Mouse (Mus musculus): ENCODE measurements around the gene Zdhhc9.
A peak's percentile ranks its signal among the peaks of the same experiment; 100 is the strongest.
"Not testable (repeated sequence)": the region's sequence is repeated elsewhere in the genome, so short reads cannot be mapped to it uniquely, and the experiment has no call there.

Gene Zdhhc9

DNA sequence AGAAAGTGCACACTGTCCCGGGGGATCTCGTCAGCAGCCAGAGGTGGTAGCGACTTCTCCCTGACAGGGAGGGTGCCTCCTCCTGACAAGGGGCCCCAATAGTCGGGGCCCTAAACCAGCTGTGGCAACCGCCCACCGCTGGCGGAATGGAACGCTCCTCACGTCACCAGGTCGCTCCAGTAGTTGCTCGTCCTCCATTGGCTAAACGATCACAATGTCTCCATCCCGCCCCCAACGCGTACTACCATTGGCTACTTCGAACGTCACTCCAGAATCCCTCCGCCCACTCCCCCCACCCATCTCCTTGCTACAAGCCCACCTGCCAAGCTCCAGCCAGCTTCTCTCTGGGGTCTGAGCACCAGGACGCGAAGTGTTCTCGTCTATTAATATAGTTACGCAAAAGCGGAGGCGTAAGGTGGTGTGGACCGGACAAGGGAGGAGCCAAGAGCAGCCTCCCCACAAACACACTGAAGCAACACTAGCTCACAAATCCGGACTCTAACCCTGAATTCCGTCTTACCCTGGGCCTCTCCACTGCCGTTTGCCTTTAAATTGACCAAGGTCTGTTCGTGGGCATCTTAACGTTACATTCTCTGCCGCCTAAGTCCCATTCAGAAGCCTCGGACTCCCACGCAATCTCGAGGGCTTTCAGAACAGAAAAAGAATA lies at the start of gene Zdhhc9:
TSS of gene Zdhhc9 (minus strand) at position 360 of the 667 bp plus-strand sequence.
- peak; percentile 81 for DNase-seq (ENCODE audit: extremely low spot score, low spot score)

DNA sequence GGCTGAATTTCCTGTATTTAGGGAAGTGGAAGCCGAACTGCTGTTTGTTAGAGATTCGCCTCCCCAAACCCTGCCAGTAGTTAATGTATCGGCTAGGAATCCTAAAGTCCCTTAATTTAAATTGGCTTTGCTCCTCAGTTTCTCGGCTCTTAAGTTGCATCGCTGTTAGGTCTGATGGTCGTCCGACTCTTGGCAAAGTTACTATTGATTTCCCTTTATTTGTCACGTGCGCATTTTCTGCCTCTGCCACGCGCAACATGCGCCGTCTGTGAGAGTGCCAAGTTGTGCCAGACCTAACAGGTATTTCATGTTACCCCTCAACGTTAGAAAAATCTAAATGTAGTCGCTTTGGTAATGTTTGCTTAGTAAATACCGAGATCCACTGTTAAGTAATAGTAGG lies 48.3 kb upstream of the Zdhhc9 start:
- no peak for DNase-seq (ENCODE audit: extremely low spot score, low spot score)

DNA sequence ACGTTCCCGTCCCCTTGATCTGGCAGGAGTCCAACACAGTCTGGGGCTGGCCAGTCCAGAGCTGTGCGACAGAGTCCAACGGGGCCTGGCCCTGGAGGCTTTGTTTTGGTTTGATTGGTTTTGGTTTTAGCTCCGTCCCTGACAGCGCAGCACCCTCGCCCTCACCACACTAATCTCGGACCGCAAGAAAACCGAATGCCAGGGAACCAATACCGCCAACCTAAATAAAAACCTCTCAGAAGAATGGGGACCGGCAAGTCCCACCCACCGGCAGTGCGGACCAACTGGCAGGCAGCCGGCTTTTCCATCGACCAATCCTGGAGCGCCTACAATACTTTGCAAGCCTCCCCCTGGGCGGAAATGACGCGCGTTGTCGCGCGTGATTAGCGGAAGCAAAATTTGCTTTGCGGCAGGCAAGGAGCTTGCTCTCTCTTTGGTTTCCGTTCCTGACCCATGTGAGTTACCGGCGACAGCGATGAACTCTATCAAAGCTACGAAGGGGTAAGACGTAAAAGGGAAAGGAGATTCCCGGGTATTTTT lies 47.9 kb upstream of the Zdhhc9 start, which contains the start of gene Utp14a:
TSS of gene Utp14a (plus strand) at position 395 of the 540 bp plus-strand sequence.
- DNase-seq (ENCODE audit: extremely low spot score, low spot score), result peak; percentile 86

DNA sequence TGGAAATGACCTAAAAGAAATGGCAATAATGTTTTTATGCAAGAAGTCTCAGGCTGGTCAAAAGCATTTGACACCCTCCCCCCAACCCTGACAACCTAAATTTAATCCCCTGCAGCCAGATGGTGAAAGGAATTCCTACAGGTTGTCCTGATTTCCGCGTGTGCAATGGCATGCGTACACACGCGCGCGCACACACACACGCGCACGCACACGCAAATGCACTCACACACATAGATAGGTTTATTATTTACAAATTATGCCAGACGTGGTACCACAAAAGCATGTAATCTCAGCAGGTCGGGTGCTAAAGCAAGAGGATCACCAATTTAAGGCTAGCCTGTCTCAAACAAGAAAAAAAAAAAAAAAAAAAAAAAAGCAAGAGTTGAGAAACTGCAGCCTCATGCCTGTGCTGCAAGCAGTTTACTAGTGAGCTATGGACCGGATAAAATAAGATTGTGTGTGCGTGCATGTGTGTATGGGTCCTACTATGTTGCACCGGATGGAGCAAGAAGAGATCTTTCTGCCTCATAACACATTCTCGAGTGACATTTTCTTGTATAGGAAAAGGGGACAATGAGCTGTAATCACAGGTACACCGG lies 47.3 kb upstream of the Zdhhc9 start:
- peak; percentile 25 for DNase-seq (ENCODE audit: extremely low spot score, low spot score)

DNA sequence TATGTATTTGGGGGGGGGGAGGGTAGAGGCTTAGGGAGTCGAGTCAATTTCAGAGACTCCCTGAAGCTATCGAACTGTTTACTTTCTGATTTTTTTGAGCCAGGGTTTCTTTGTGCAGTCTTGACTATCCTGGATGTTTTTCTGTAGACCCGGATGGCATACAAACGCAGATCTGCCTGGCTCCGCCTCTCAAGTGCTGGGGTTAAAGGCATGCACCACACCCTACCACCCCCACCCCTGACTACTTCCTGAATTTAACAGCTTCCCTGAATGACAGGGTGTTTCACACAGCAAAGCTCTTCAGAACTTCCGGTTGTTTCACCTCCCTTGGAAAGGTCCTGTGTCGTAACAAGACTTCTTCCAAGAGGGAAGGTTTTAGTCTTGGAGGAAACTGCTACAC lies 25.7 kb upstream of the Zdhhc9 start:
- DNase-seq (ENCODE audit: extremely low spot score, low spot score), result no peak

DNA sequence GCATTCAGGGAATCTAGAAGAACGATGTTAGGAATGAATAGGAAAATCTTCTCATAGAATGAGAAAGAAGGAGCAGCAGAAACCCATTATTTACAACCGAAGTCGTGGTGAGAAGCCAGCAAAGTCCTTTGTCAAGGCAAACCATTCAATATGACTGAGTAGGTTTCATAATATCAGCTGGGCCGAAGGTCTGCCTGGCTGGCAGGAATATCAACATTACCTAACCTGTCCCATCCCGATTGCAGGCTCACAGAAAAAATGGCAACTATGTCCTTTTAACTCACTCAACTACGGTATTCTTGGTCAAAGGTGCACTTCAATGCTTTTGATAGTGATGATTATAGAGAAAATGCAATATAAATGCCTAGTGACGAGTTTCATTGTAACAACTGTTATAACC lies 17.5 kb upstream of the Zdhhc9 start:
- DNase-seq (ENCODE audit: extremely low spot score, low spot score), result no peak

DNA sequence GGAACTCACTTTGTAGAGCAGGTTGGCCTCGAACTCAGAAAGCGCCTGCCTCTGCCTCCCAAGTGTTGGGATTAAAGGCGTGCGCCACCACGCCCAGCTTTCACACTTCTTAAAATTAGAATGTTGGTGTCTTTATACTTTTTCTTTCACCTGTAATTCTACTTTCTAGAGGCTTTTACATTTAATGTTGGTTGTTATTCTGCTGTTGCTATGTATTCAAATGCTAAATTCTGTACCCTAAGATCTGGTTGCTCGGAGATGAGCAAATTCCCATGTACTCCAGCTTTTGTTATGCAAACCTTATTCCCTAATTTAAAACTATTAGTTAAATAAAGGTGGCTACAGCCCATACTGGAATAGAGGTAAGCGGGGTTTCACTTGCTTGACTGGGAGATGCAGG lies 14.0 kb upstream of the Zdhhc9 start:
- no peak for DNase-seq (ENCODE audit: extremely low spot score, low spot score)

DNA sequence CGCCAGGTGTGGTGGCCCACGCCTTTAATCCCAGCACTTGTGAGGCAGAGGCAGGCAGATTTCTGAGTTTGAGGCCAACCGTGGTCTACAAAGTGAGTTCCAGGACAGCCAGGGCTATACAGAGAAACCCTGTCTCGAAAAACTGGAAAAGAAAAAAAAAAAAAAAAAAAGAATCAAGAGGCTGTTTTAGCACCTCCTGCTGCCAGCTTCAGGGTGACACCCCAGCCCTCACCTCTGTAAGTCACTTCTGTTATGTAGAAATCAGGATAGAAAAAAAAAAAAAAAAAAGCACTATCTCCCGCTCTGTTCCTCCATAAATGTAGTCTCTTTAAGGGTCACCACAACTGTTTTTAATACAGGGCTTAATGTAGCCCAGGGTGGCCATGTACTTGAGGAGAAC lies 10.8 kb upstream of the Zdhhc9 start:
- DNase-seq (ENCODE audit: extremely low spot score, low spot score), result no peak

DNA sequence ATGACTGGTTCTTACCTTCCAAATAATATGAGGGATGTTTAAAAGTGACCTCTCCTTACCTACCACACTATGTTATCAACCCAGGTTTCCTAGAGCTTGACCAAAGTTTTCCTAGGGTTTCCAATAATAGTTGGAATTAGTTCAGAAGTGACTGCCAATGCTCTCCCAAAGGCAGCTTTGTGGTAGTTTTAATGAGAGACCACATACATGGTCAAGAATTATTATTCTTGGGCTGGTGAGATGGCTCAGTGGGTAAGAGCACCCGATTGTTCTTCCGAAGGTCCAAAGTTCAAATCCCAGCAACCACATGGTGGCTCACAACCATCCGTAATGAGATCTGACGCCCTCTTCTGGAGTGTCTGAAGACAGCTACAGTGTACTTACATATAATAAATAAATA lies 1.1 kb upstream of the Zdhhc9 start:
- DNase-seq (ENCODE audit: extremely low spot score, low spot score), result not testable (repeated sequence)

DNA sequence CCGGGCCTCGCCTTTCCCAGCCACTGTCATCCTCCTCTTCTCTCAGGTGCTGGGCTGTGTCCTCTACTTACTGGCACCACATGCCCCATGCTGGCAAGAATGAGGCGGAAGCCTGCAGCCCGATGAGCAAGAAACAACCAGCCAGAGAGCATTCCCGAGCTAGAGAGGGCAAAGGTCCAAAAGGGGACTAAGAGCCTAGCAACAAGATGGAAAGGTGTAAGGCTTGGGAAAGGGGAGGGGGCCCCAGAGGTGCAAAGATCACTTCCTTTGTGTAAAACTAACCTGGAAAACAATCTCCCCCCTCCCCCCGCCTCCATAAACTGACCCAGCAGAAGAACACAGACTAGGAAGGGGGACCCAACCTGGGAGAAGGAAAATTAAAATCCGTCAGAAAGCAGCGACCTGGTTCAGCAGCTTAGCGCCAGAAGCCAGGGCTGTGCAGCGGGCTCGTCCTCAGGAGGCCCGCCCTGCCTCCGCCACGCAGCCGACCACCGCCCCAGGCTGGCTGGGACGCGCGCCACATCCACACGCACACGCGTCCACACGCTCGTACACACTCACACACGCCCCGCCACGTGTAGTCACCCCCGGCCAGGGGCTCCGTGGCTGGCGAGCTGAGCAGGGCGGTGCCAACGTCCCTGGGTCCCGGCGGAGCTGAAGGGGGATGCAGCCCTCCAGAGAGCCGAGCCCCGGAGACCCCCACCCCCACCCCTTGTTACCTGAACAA lies 754 bp downstream of the Zdhhc9 start:
- DNase-seq (ENCODE audit: extremely low spot score, low spot score), result no peak

DNA sequence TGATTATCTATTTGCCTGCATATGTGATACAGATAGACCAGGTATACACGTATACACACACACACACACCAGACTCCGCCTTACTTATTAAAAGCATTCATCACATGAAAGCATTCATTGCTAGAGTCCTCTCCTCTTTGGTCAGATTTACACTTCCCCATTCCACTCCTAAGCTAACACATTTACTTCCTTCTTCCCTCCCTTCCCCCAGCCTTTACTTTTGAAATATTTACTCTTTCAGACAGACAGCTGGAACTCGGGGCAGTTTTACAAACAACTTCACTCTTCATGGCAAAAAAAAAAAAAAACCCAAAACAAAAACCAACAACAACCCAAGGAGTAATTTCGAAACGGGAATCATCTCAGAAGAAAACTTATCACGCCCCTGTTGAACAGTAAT lies 4.2 kb downstream of the Zdhhc9 start:
- DNase-seq (ENCODE audit: extremely low spot score, low spot score), result no peak

DNA sequence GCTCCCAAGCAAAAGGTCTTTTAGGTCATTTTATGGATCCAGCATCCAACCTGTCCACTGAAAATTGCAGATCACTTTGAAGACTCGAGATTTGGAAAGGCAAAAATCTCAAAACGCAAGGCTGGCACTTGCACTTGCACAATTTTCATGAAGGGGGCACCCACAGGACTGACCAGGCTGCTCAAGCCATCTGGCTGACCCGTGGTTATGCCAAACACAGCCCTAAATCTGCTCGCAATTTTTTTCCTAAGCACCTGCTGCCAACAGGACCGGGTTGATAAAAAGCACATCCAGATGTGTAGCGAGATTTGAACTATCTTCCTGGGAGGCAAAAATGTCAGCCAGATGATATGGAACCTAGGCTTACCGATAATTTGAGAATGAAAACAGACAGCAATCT lies 4.9 kb downstream of the Zdhhc9 start:
- DNase-seq (ENCODE audit: extremely low spot score, low spot score), result no peak

DNA sequence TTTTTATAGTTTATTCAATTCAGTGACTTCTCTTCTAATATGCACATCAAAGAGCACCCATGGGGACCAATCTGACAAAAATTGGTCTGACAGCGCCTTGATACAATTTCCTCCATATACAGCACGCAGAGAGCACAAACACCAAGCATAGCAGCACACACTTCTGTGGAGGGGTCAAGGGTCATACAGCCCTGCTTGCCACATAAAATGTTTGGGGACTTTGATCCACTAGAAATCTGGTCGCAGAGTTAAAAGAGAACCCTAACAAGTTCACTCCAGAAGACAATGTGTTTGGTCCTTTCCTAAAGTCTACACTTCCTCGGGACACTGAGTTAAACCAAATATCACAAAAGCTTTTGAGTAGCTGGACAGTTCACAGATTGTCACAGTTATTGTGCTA lies 5.7 kb downstream of the Zdhhc9 start:
- DNase-seq (ENCODE audit: extremely low spot score, low spot score), result no peak

DNA sequence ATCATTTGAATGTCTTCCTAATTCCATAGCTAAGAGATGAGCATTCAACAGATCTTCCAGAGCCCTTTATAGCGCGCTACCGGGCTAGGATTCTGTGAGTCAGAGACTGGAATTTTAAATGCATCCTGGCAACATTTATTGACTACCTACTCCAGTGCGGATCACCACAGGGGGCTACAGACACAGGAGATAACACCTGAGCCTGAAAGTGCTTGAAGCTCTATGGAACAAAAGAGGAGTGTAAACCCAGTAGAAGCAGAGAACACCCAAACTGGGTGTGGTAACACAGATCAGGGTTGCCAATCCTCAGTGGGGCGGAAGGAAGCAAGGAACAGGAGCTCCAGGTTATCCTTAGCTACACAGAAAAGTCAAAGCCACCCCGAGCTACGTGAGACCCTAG lies 6.2 kb downstream of the Zdhhc9 start:
- DNase-seq (ENCODE audit: extremely low spot score, low spot score), result no peak

DNA sequence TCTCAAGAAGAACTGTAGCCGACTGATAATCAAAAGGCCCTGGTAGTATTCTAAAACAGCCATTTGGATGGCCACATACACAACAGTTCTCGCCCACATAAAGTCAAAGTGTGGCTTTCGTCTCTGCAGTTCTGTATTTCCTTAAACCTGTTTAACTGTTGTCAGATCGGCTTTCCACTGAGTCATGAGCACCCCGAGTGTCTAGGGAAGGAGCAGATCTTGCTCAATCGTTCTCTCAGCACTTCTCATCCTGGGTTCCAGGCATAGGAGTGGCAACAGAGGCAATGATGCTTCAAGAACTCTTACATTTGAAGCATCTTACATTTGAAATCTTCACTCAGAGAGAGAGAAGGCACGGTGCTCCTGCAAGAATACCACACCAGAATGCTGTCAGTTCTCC lies 6.7 kb downstream of the Zdhhc9 start:
- DNase-seq (ENCODE audit: extremely low spot score, low spot score), result no peak

DNA sequence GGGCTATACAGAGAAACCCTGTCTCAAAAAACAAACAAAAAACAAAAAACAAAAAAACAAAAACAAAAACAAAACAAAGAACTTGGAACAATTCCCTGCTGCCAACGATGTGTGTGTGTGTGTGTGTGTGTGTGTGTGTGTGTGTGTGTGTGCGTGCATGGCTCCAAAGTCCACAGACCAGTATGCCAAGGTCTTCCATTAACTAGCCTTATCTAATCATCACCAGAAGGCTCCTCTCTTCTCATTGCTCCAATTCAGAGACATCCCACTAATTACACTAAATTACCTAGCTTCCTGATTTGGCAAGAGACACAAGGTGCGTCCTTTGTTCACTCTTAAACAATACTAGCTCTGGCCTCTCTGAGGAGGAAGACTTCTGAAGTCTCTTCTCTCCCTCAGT lies 8.0 kb downstream of the Zdhhc9 start:
- DNase-seq (ENCODE audit: extremely low spot score, low spot score), result no peak

DNA sequence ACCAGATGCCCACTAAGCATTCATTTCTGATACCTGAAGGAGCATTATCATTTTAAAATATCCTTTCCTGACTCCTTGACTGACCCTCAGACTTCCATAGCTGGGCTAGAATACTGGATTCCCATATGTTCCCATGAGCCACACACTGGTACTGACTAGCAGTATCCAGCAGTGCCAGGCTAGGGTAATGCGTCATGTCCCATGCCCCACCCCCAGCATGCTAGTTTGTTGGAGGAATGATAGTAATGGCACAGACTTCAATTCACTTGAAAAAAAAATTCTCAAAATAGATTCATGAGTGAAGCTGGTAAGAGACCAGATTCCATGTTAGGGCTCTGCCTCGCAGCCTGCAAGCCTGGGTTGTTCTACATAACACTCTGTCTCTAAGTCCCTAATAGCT lies 9.7 kb downstream of the Zdhhc9 start:
- no peak for DNase-seq (ENCODE audit: extremely low spot score, low spot score)

DNA sequence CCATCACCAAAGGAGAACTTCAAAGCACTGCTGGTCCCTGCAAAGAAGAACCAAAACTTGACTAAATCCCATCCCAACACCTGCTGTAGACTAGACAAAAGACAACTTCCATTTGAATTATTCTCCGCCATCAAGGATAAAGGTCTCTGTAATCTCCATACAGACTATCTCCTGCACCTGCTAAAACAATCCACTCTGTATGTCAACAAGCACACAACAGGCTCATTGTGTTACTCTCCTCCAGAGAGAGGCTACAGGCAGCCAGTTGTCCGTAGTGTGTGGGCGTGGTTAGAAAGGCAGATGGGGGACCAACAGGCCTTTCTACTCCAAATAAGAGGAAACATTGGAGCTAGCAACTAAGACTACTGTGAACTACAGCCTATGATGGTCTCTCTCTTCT lies 10.8 kb downstream of the Zdhhc9 start:
- DNase-seq (ENCODE audit: extremely low spot score, low spot score), result no peak

DNA sequence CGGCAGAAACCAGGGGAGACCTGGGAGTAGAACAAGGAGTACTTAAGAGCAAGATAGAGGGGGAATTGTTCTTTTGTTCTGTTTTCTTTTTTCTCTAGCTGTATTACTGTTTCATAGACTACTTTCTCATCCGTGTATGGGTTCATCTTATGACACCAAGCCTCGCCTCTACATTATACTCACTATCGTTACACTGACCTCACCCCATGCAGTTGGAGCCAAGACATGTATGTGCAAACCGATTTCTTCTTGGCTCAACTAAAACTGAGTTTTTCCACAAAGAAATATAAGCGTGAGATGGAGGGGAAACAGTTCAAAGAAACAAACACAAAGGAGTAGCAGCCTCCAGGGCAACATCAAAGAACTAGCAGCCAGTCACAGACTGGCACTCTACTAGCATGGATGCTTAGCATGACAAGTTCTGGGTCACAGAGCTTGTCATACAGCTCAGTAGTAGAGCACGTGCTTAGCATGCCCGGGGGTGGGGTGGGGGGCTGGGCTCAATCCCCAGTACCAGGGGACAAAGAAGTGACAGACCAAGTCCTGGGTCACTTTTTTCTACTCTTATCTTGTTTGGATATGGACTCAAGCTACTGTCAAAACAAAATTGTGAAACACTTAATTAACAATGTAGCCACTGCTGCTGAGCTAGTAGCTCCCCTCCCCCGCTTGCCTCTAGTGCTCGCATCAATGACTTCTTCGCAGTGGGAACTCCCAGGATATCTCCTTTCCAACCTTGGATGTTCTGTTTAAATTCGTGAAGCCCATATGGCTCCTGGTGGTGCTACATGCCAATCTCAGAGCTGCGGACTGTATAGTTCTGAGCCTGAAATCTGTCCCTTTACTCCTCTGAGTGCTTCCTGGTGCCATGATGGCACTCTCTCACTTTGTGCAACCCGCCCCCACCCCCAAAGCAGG lies 15.2 kb downstream of the Zdhhc9 start:
- no peak for DNase-seq (ENCODE audit: extremely low spot score, low spot score)

DNA sequence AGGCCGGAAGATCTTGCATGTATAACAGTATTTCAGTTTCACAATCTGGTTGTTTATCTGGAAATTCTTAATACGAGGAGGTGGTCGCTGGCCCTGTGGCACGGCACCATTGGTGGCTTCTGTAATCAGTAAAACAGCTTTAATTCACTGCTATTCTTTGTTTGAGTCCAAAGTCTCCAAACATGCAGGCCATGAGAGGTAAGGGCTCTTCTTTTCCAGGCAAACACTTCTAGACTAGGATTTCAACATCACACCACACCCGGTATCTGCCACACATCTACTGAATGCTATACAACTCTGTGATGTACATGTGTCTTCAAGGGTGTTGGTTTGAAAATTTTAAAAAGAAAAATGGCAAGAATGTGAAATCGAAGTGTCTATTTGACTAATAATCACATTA lies 17.4 kb downstream of the Zdhhc9 start:
- no peak for DNase-seq (ENCODE audit: extremely low spot score, low spot score)

DNA sequence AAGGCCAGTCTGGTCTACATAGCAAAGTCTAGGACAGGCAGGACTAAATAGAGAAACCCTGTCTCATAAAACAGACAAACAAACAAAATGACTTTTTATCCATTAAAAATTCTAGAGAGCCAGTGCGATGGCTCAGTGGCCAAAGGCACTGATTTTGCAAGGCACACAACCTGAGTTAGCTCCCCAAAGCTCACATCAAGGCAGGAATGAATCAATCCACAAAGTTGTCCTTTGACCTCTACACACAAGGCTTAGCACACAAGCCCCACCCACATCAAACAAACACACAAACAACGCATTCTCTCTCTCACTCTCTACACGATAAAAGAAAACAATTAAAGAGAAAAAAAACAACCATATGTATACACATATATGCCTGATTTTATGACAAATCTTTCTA lies 24.0 kb downstream of the Zdhhc9 start:
- no peak for DNase-seq (ENCODE audit: extremely low spot score, low spot score)

Measured in neural tube, embryonic 10.5 days (tissue).